In genomic region chr2:38350386-38350785, GRCm38 (mm10) we compare ENCODE assay signal across 7 mouse cellular contexts. TPM values are rescaled to one million over a fixed set of nuclear protein-coding genes. Genes with fewer than 3 reads are reported as not detected.
DNase-seq lines count a peak whose midpoint lies in the region; ATAC-seq and TF ChIP-seq lines count a peak whose summit lies in the region.

No protein-coding gene starts in this region.

- TF ChIP-seq POLR2A in spleen, adult 2 months (IDR thresholded peaks at IDR 0.05; ENCODE audit: low read depth, low read length) = no peak

- peaks cover 21% of the 10 kb centered on the region for H3K4me1 ChIP-seq in spleen, adult 2 months (ENCODE audit: control insufficient read depth, insufficient read depth, insufficient read length)
- peaks cover 68% of the 10 kb centered on the region for H3K4me1 ChIP-seq in forebrain, embryonic 16.5 days (replicated peaks; ENCODE audit: control insufficient read depth, insufficient read depth, low read length)
- H3K4me1 ChIP-seq in liver, embryonic 11.5 days (replicated peaks; ENCODE audit: control insufficient read depth, insufficient read depth, low read length) = peaks cover 5% of the 10 kb centered on the region
- peaks cover 25% of the 10 kb centered on the region for H3K4me1 ChIP-seq in stomach, embryonic 16.5 days (ENCODE audit: control insufficient read depth, insufficient read depth, low read length)

- H3K4me2 ChIP-seq in forebrain, embryonic 16.5 days (ENCODE audit: low read length) = peak overlapping the region; percentile 94
- H3K4me2 ChIP-seq in liver, embryonic 11.5 days = peak overlapping the region; percentile 62
- H3K4me2 ChIP-seq in stomach, embryonic 16.5 days (ENCODE audit: low read depth, low read length) = peak overlapping the region; percentile 74

- peak overlapping the region; percentile 90 for H3K9ac ChIP-seq in forebrain, embryonic 16.5 days (replicated peaks; ENCODE audit: low read depth, low read length)
- H3K9ac ChIP-seq in liver, embryonic 11.5 days (ENCODE audit: low read depth, low read length) = 0 out of 2 replicates have a peak overlapping the region, but pooled peaks have one; percentile 30
- peak overlapping the region; percentile 53; the same call in 1 of the 2 replicates for H3K9ac ChIP-seq in stomach, embryonic 16.5 days (ENCODE audit: low read length)

- no peak for TF ChIP-seq CTCF in spleen, adult 2 months (IDR thresholded peaks at IDR 0.05; ENCODE audit: extremely low read depth, insufficient read depth, insufficient read length, insufficient replicate concordance)

- H3K9me3 ChIP-seq in forebrain, embryonic 16.5 days (ENCODE audit: control insufficient read depth, low read length) = no peaks in the 10 kb centered on the region
- H3K9me3 ChIP-seq in liver, embryonic 11.5 days (ENCODE audit: control insufficient read depth, low read length) = no peaks in the 10 kb centered on the region
- no peaks in the 10 kb centered on the region for H3K9me3 ChIP-seq in stomach, embryonic 16.5 days (replicated peaks; ENCODE audit: control insufficient read depth, low read length)

- H3K4me3 ChIP-seq in spleen, adult 2 months (ENCODE audit: extremely low read depth, insufficient read depth, insufficient read length) = peak overlapping the region; percentile 52
- peak overlapping the region; percentile 69 for H3K4me3 ChIP-seq in forebrain, embryonic 16.5 days (replicated peaks; ENCODE audit: low read length)
- peak overlapping the region; percentile 47 for H3K4me3 ChIP-seq in liver, embryonic 11.5 days (ENCODE audit: low read depth, low read length)
- peak overlapping the region; percentile 46 for H3K4me3 ChIP-seq in stomach, embryonic 16.5 days (replicated peaks; ENCODE audit: low read length)

- H3K36me3 ChIP-seq in spleen, adult 2 months (ENCODE audit: control insufficient read depth, insufficient read depth, low read length) = no peaks in the 10 kb centered on the region
- no peaks in the 10 kb centered on the region for H3K36me3 ChIP-seq in forebrain, embryonic 16.5 days (ENCODE audit: control insufficient read depth, insufficient read depth)
- no peaks in the 10 kb centered on the region for H3K36me3 ChIP-seq in liver, embryonic 11.5 days (ENCODE audit: control insufficient read depth, insufficient read depth, low read length)
- H3K36me3 ChIP-seq in stomach, embryonic 16.5 days (ENCODE audit: control insufficient read depth, insufficient read depth, low read length) = no peaks in the 10 kb centered on the region

- 2% methylated on average over 13 of the region's 13 CpGs for WGBS in spleen, adult 2 months
- WGBS in forebrain, embryonic 16.5 days = under 1% methylated on average over 13 of the region's 13 CpGs
- WGBS in liver, embryonic 11.5 days = 2% methylated on average over 13 of the region's 13 CpGs
- under 1% methylated on average over 13 of the region's 13 CpGs for WGBS in stomach, embryonic 16.5 days

- peaks cover 65% of the 10 kb centered on the region for H3K27me3 ChIP-seq in spleen, adult 2 months (ENCODE audit: control insufficient read depth, insufficient read depth, low read length)
- H3K27me3 ChIP-seq in forebrain, embryonic 16.5 days (replicated peaks; ENCODE audit: control insufficient read depth, insufficient read depth, low read length) = no peaks in the 10 kb centered on the region; the same call in 1 of the 2 replicates
- H3K27me3 ChIP-seq in liver, embryonic 11.5 days (replicated peaks; ENCODE audit: control insufficient read depth, insufficient read depth, low read length) = peaks cover 100% of the 10 kb centered on the region
- H3K27me3 ChIP-seq in stomach, embryonic 16.5 days (ENCODE audit: control insufficient read depth, insufficient read depth, low read length) = peaks cover 96% of the 10 kb centered on the region

- no peak for DNase-seq in spleen, adult 2 months (ENCODE audit: low read depth in 1 of 2, low spot score in 2 of 2)
- DNase-seq in spleen, adult 18-20 months = no peak
- DNase-seq in liver, embryonic 11.5 days (ENCODE audit: low spot score) = no peak
- no peak for DNase-seq in urinary bladder, postnatal 25 days (ENCODE audit: low spot score)

- ATAC-seq in forebrain, embryonic 16.5 days = peak; percentile 38
- ATAC-seq in liver, embryonic 11.5 days (replicated peaks; ENCODE audit: low FRiP score) = 0 out of 2 replicates have a peak, but pooled peaks have one; percentile 13
- peak; percentile 14; the same call in 1 of the 2 replicates for ATAC-seq in stomach, embryonic 16.5 days (ENCODE audit: insufficient read depth, low FRiP score)
- no peak for ATAC-seq in CD4-positive, CD25-positive, alpha-beta regulatory T cell, adult 4 months

- no peak overlapping the region for H3K27ac ChIP-seq in spleen, adult 2 months (ENCODE audit: insufficient read depth, low read length)
- H3K27ac ChIP-seq in forebrain, embryonic 16.5 days (ENCODE audit: low read length) = peak overlapping the region; percentile 96
- H3K27ac ChIP-seq in liver, embryonic 11.5 days (ENCODE audit: low read depth, low read length) = peak overlapping the region; percentile 32; the same call in 1 of the 2 replicates
- H3K27ac ChIP-seq in stomach, embryonic 16.5 days (ENCODE audit: low read length) = no peak overlapping the region

RNA-seq across cellular contexts. Expression of gene Lhx2, which starts 11.3 kb away (rescaled TPM):
- 0.25 and 0.30 TPM in 2 replicates for polyA plus RNA-seq in spleen, adult 2 months (2012; rRNA removed)
- polyA plus RNA-seq in forebrain, embryonic 16.5 days (2015; fragmentation: Nextera tagmentation; extraction: Ambion mirVana) = 69.7 and 90.4 TPM in 2 replicates
- polyA plus RNA-seq in liver, embryonic 11.5 days (2014; fragmentation: Nextera tagmentation; extraction: Ambion mirVana) = 10.5 and 11.0 TPM in 2 replicates
- 0.14 TPM in 1 of 2 replicates, not detected in the other for polyA plus RNA-seq in stomach, embryonic 16.5 days (2015; fragmentation: Nextera tagmentation; extraction: Ambion mirVana)
- polyA plus RNA-seq in CD4-positive, CD25-positive, alpha-beta regulatory T cell, adult 4 months (2017; shearing (Covaris generic)) = not detected

Comparison
In these comparisons a context has a peak if more than half of its experiments do, and no peak if none do; other contexts are left out.
1. H3K27ac ChIP-seq: peak in forebrain, embryonic 16.5 days (single experiment) and liver, embryonic 11.5 days (single experiment); none in spleen, adult 2 months (single experiment) and stomach, embryonic 16.5 days (single experiment).
2. H3K9ac ChIP-seq: peak in every context shown above with its lines; median percentile 90 in forebrain, embryonic 16.5 days; 53 in stomach, embryonic 16.5 days; 30 in liver, embryonic 11.5 days.
3. Peak in every context shown above with its lines, with median percentiles within 50 percentile points of each other: H3K4me3 ChIP-seq and H3K4me2 ChIP-seq.